Mouse (Mus musculus): ENCODE data around the gene Nuak1. TPM values are rescaled to one million over a fixed set of nuclear protein-coding genes. Genes with fewer than 3 reads are reported as not detected.
A peak's percentile ranks its signal among the peaks of the same experiment; 100 is the strongest.

Gene Nuak1
- total RNA-seq, 2 experiments from 2014 or later, result 8.8 to 10.9 TPM

- peak; percentile 15 for DNase-seq
These were observed 101.6 kb downstream of the Nuak1 start for GRCm38 (mm10) chr10:84338752-84339151.

- DNase-seq, result peak; percentile 16
These were observed 105.0 kb downstream of the Nuak1 start for GRCm38 (mm10) chr10:84335441-84335840.

- no peak for DNase-seq
These were observed 110.6 kb downstream of the Nuak1 start for GRCm38 (mm10) chr10:84329822-84330221.

GRCm38 (mm10) chr10:84329336-84329735, 111.1 kb downstream of the Nuak1 start:
- DNase-seq, result no peak

GRCm38 (mm10) chr10:84324018-84324417, 116.4 kb downstream of the Nuak1 start:
- DNase-seq, result no peak

Other genes starting within 250 kb of the Nuak1 start
- gene Ckap4, start 93.5 kb upstream of the Nuak1 start, total RNA-seq (2021), result 10 to 100 TPM; 62.1 to 65.7 TPM
- 10 to 100 TPM; 47.4 to 47.9 TPM for gene Tcp11l2, start 136.0 kb upstream of the Nuak1 start, total RNA-seq (2021)
- 10 to 100 TPM; 22.4 to 26.8 TPM for gene Polr3b, start 181.7 kb upstream of the Nuak1 start, total RNA-seq (2021)

Measured in adrenal gland, postnatal 10 days (tissue).